ENCODE assay signal across 19 mouse cellular contexts in genomic region chr19:43711971-43712370, GRCm38 (mm10). TPM values are rescaled to one million over a fixed set of nuclear protein-coding genes. Genes with fewer than 3 reads are reported as not detected.
DNase-seq lines count a peak whose midpoint lies in the region; ATAC-seq and TF ChIP-seq lines count a peak whose summit lies in the region.
"Had no signal": no experiment of that assay in that cellular context is flagged by ENCODE, and none has a peak within 500 bp of the region (broad histone marks: within the 10 kb centered on the region; RNA-seq: fewer than 3 reads in every experiment).

No protein-coding gene starts in this region.

- peak overlapping the region; percentile 33 for H3K4me3 ChIP-seq in megakaryocyte, embryonic 14.5 days (replicated peaks)
- H3K4me3 ChIP-seq in bone marrow, adult 2 months (replicated peaks; ENCODE audit: control insufficient read depth, low read depth, low read length), result no peak overlapping the region
- H3K4me3 ChIP-seq in intestine, embryonic 16.5 days (ENCODE audit: low read length), result no peak overlapping the region
- H3K4me3 ChIP-seq in liver, embryonic 12.5 days, result no peak overlapping the region
- H3K4me3 ChIP-seq: forebrain, embryonic 10.5 days; heart, embryonic 12.5 days; hindbrain, embryonic 15.5 days; limb, embryonic 13.5 days had no signal

- H3K9ac ChIP-seq in intestine, embryonic 16.5 days (ENCODE audit: low read depth, low read length), result no peak overlapping the region
- no peak overlapping the region for H3K9ac ChIP-seq in liver, embryonic 12.5 days
- H3K9ac ChIP-seq: heart, embryonic 12.5 days; hindbrain, embryonic 15.5 days; limb, embryonic 13.5 days had no signal

- no peak for TF ChIP-seq CTCF in bone marrow, adult 2 months (IDR thresholded peaks at IDR 0.05; ENCODE audit: control insufficient read depth, insufficient read depth, low read length)

- H3K27me3 ChIP-seq in megakaryocyte, embryonic 14.5 days (replicated peaks), result no peaks in the 10 kb centered on the region
- no peaks in the 10 kb centered on the region for H3K27me3 ChIP-seq in intestine, embryonic 16.5 days (replicated peaks; ENCODE audit: control insufficient read depth, insufficient read depth, low read length)
- no peaks in the 10 kb centered on the region for H3K27me3 ChIP-seq in liver, embryonic 12.5 days (replicated peaks)
- H3K27me3 ChIP-seq: hindbrain, embryonic 15.5 days; limb, embryonic 13.5 days; Patski had no signal

- TF ChIP-seq POLR2A in bone marrow, adult 2 months (IDR thresholded peaks at IDR 0.05; ENCODE audit: borderline replicate concordance, control insufficient read depth, low read depth, low read length), result no peak

- ATAC-seq in megakaryocyte, adult 5-6 weeks (ENCODE audit: poor library complexity, severe bottlenecking), result no peak
- peak; percentile 5; the same call in 1 of the 2 replicates for ATAC-seq in intestine, embryonic 16.5 days
- no peak for ATAC-seq in liver, embryonic 12.5 days
- ATAC-seq in megakaryocyte progenitor cell, adult 5-6 weeks (replicated peaks; ENCODE audit: poor library complexity), result no peak

- H3K9me3 ChIP-seq in megakaryocyte, embryonic 14.5 days, result no peaks in the 10 kb centered on the region
- no peaks in the 10 kb centered on the region for H3K9me3 ChIP-seq in intestine, embryonic 16.5 days (ENCODE audit: control insufficient read depth, low read length)
- H3K9me3 ChIP-seq in liver, embryonic 12.5 days (replicated peaks), result no peaks in the 10 kb centered on the region
- H3K9me3 ChIP-seq: forebrain, embryonic 10.5 days; heart, embryonic 12.5 days; hindbrain, embryonic 15.5 days; limb, embryonic 13.5 days had no signal

- no peak overlapping the region for H3K4me2 ChIP-seq in intestine, embryonic 16.5 days (ENCODE audit: low read depth, low read length)
- peak overlapping the region; percentile 41 for H3K4me2 ChIP-seq in liver, embryonic 12.5 days
- H3K4me2 ChIP-seq: heart, embryonic 12.5 days; hindbrain, embryonic 15.5 days; limb, embryonic 13.5 days; midbrain, embryonic 11.5 days had no signal

- H3K4me1 ChIP-seq in megakaryocyte, embryonic 14.5 days, result peaks cover 10% of the 10 kb centered on the region
- H3K4me1 ChIP-seq in bone marrow, adult 2 months (ENCODE audit: control insufficient read depth, insufficient read depth, low read length), result peaks cover 3% of the 10 kb centered on the region; the same call in 1 of the 2 replicates
- H3K4me1 ChIP-seq in intestine, embryonic 16.5 days (ENCODE audit: control insufficient read depth, insufficient read depth, low read length), result peaks cover 11% of the 10 kb centered on the region
- H3K4me1 ChIP-seq in liver, embryonic 12.5 days, result peaks cover 12% of the 10 kb centered on the region
- H3K4me1 ChIP-seq: forebrain, embryonic 10.5 days; heart, embryonic 12.5 days; hindbrain, embryonic 15.5 days; limb, embryonic 13.5 days had no signal

- 69% methylated on average over 5 of the region's 5 CpGs for WGBS in bone marrow, adult 2 months
- 82% methylated on average over 5 of the region's 5 CpGs for WGBS in intestine, embryonic 16.5 days
- WGBS in liver, embryonic 12.5 days (ENCODE audit: insufficient replicate concordance), result 64% methylated on average over 5 of the region's 5 CpGs

- peaks cover 66% of the 10 kb centered on the region for H3K36me3 ChIP-seq in megakaryocyte, embryonic 14.5 days (replicated peaks; ENCODE audit: low read length)
- H3K36me3 ChIP-seq in intestine, embryonic 16.5 days (ENCODE audit: control insufficient read depth, insufficient read depth, low read length), result peaks cover 16% of the 10 kb centered on the region
- peaks cover 17% of the 10 kb centered on the region for H3K36me3 ChIP-seq in liver, embryonic 12.5 days

- H3K27ac ChIP-seq in bone marrow, adult 2 months (ENCODE audit: control insufficient read depth, insufficient read depth, low read depth, low read length, poor library complexity), result peak overlapping the region; percentile 9; the same call in 1 of the 2 replicates
- peak overlapping the region; percentile 55 for H3K27ac ChIP-seq in intestine, embryonic 16.5 days (ENCODE audit: low read length)
- no peak overlapping the region for H3K27ac ChIP-seq in liver, embryonic 12.5 days
- H3K27ac ChIP-seq: forebrain, embryonic 10.5 days; hindbrain, embryonic 15.5 days; limb, embryonic 13.5 days had no signal

- DNase-seq in layer of hippocampus, postnatal 36 days, result no peak
- no peak for DNase-seq in lung, postnatal 25 days (ENCODE audit: low spot score)
- DNase-seq: adrenal gland, adult 8-10 months; cerebellum, adult 11-12 months; cerebellum, postnatal 36 days; layer of hippocampus, adult 9-11 months; lung, adult 18-20 months had no signal

RNA-seq across cellular contexts. Expression of gene Entpd7, which starts 22.5 kb away (rescaled TPM):
- polyA plus RNA-seq in megakaryocyte, embryonic 14.5 days (2012; ENCODE audit: insufficient read depth, low replicate concordance), result 1.2 and 2.4 TPM in 2 replicates
- total RNA-seq in megakaryocyte, adult 5-6 weeks (2015), result 16.6 and 17.8 TPM in 2 replicates
- total RNA-seq in megakaryocyte, adult 5-6 weeks (2017), result 7.4 and 7.7 TPM in 2 replicates
- polyA plus RNA-seq in bone marrow, adult 2 months (2011; ENCODE audit: insufficient read depth, insufficient read length, low replicate concordance, missing spikeins), result 4.4 and 8.0 TPM in 2 replicates
- polyA plus RNA-seq in intestine, embryonic 16.5 days (2015; fragmentation: Nextera tagmentation; extraction: Ambion mirVana), result 27.6 and 36.9 TPM in 2 replicates
- 4.1 and 4.9 TPM in 2 replicates for polyA plus RNA-seq in liver, embryonic 12.5 days (2016; fragmentation: Nextera tagmentation; extraction: Ambion mirVana)
- total RNA-seq in layer of hippocampus, postnatal 36 days (2021), result 10 to 100 TPM; 20.1 to 21.6 TPM
- total RNA-seq in megakaryocyte progenitor cell, adult 5-6 weeks (2015), result 20.7 and 21.7 TPM in 2 replicates
- total RNA-seq in megakaryocyte progenitor cell, adult 5-6 weeks (2017), result 5.3 and 9.3 TPM in 2 replicates

RNA-seq across cellular contexts. Expression of gene Slc25a28, which starts 37.3 kb away (rescaled TPM):
- 17.5 and 30.6 TPM in 2 replicates for polyA plus RNA-seq in megakaryocyte, embryonic 14.5 days (2012; ENCODE audit: insufficient read depth, low replicate concordance)
- 21.0 and 25.0 TPM in 2 replicates for total RNA-seq in megakaryocyte, adult 5-6 weeks (2015)
- total RNA-seq in megakaryocyte, adult 5-6 weeks (2017), result 33.5 and 33.6 TPM in 2 replicates
- 55.6 and 92.8 TPM in 2 replicates for polyA plus RNA-seq in bone marrow, adult 2 months (2011; ENCODE audit: insufficient read depth, insufficient read length, low replicate concordance, missing spikeins)
- polyA plus RNA-seq in intestine, embryonic 16.5 days (2015; fragmentation: Nextera tagmentation; extraction: Ambion mirVana), result 19.5 and 20.0 TPM in 2 replicates
- polyA plus RNA-seq in liver, embryonic 12.5 days (2016; fragmentation: Nextera tagmentation; extraction: Ambion mirVana), result 11.6 and 13.4 TPM in 2 replicates
- total RNA-seq in layer of hippocampus, postnatal 36 days (2021), result 10 to 100 TPM; 43.3 to 43.6 TPM
- 26.6 and 29.2 TPM in 2 replicates for total RNA-seq in megakaryocyte progenitor cell, adult 5-6 weeks (2015)
- total RNA-seq in megakaryocyte progenitor cell, adult 5-6 weeks (2017), result 39.5 and 43.3 TPM in 2 replicates

RNA-seq across cellular contexts. Expression of gene Cutc, which starts 40.8 kb away (rescaled TPM):
- 5.0 TPM in 1 of 2 replicates, not detected in the other for polyA plus RNA-seq in megakaryocyte, embryonic 14.5 days (2012; ENCODE audit: insufficient read depth, low replicate concordance)
- total RNA-seq in megakaryocyte, adult 5-6 weeks (2015), result 29.8 and 37.1 TPM in 2 replicates
- total RNA-seq in megakaryocyte, adult 5-6 weeks (2017), result 19.2 and 29.5 TPM in 2 replicates
- 6.6 and 9.1 TPM in 2 replicates for polyA plus RNA-seq in bone marrow, adult 2 months (2011; ENCODE audit: insufficient read depth, insufficient read length, low replicate concordance, missing spikeins)
- 23.5 and 25.6 TPM in 2 replicates for polyA plus RNA-seq in intestine, embryonic 16.5 days (2015; fragmentation: Nextera tagmentation; extraction: Ambion mirVana)
- polyA plus RNA-seq in liver, embryonic 12.5 days (2016; fragmentation: Nextera tagmentation; extraction: Ambion mirVana), result 14.5 and 16.5 TPM in 2 replicates
- total RNA-seq in layer of hippocampus, postnatal 36 days (2021), result 1 to 10 TPM; 4.6 to 8.8 TPM
- total RNA-seq in megakaryocyte progenitor cell, adult 5-6 weeks (2015), result 38.6 and 39.0 TPM in 2 replicates
- 18.1 and 28.1 TPM in 2 replicates for total RNA-seq in megakaryocyte progenitor cell, adult 5-6 weeks (2017)

RNA-seq across cellular contexts. Expression of gene Cox15, which starts 40.8 kb away (rescaled TPM):
- polyA plus RNA-seq in megakaryocyte, embryonic 14.5 days (2012; ENCODE audit: insufficient read depth, low replicate concordance), result 0.56 and 2.6 TPM in 2 replicates
- total RNA-seq in megakaryocyte, adult 5-6 weeks (2015), result 9.0 and 10.6 TPM in 2 replicates
- total RNA-seq in megakaryocyte, adult 5-6 weeks (2017), result 8.7 and 19.2 TPM in 2 replicates
- 3.0 and 12.4 TPM in 2 replicates for polyA plus RNA-seq in bone marrow, adult 2 months (2011; ENCODE audit: insufficient read depth, insufficient read length, low replicate concordance, missing spikeins)
- polyA plus RNA-seq in intestine, embryonic 16.5 days (2015; fragmentation: Nextera tagmentation; extraction: Ambion mirVana), result 18.6 and 21.7 TPM in 2 replicates
- polyA plus RNA-seq in liver, embryonic 12.5 days (2016; fragmentation: Nextera tagmentation; extraction: Ambion mirVana), result 9.7 and 10.4 TPM in 2 replicates
- total RNA-seq in layer of hippocampus, postnatal 36 days (2021), result 10 to 100 TPM; 15.1 to 17.9 TPM
- total RNA-seq in megakaryocyte progenitor cell, adult 5-6 weeks (2015), result 14.0 and 15.4 TPM in 2 replicates
- total RNA-seq in megakaryocyte progenitor cell, adult 5-6 weeks (2017), result 13.6 and 42.0 TPM in 2 replicates
